Mouse (Mus musculus) intestine, embryonic 14.5 days (tissue): ENCODE data around the gene Gm6760. TPM values are rescaled to one million over a fixed set of nuclear protein-coding genes. Genes with fewer than 3 reads are reported as not detected.

ENCODE experiments used
- ATAC-seq: fragments of 200-750 bp; cut with Nextera tagmentation; replicated peaks from 2 replicates; pipeline ENCODE4 v1.8.0; 2017; ENCODE audit warnings: low read depth, moderate number of reproducible peaks, moderate TSS enrichment, moderate library complexity; ENCODE audit not compliant: low FRiP score, low TSS enrichment
- DNase-seq: peaks from one replicate; pipeline ENCODE4 v3.0.0-alpha.2; 2018; ENCODE audit warnings: low spot score
- H3K27ac ChIP-seq: fragments of 300-500 bp; sonication (generic); 2 replicates; pipeline ENCODE4 v1.5.1; 2014; ENCODE audit warnings: low read depth, mild to moderate bottlenecking, control low read depth
- H3K27me3 ChIP-seq: fragments of 300-500 bp; sonication (generic); replicated peaks from 2 replicates; pipeline ENCODE4 v1.6.1; 2014; ENCODE audit warnings: low read length, control low read depth; ENCODE audit not compliant: control insufficient read depth, insufficient read depth
- H3K36me3 ChIP-seq: fragments of 300-500 bp; sonication (generic); 2 replicates; pipeline ENCODE4 v1.6.1; 2014; ENCODE audit warnings: low read length, control low read depth; ENCODE audit not compliant: control insufficient read depth, insufficient read depth
- H3K4me1 ChIP-seq: fragments of 300-500 bp; sonication (generic); replicated peaks from 2 replicates; pipeline ENCODE4 v1.6.1; 2014; ENCODE audit warnings: low read length, control low read depth, mixed read lengths; ENCODE audit not compliant: control insufficient read depth, insufficient read depth
- H3K4me2 ChIP-seq: fragments of 300-500 bp; sonication (generic); 2 replicates; pipeline ENCODE4 v1.6.1; 2014; ENCODE audit warnings: low read length
- H3K4me3 ChIP-seq: fragments of 300-500 bp; sonication (generic); 2 replicates; pipeline ENCODE4 v1.5.1; 2014; ENCODE audit warnings: low read depth, low read length, control low read depth, mixed read lengths
- H3K9ac ChIP-seq: fragments of 300-500 bp; sonication (generic); 2 replicates; pipeline ENCODE4 v1.6.1; 2014; ENCODE audit warnings: mild to moderate bottlenecking, low read length
- H3K9me3 ChIP-seq: fragments of 300-500 bp; sonication (generic); 2 replicates; pipeline ENCODE4 v1.6.1; 2016; ENCODE audit warnings: low read length, control low read depth; ENCODE audit not compliant: control insufficient read depth
- WGBS: fragments of 180-500 bp; shearing (Covaris S2); extraction: QIAGEN DNeasy Blood & Tissue Kit; methylation state at CpG from one replicate; pipeline ENCODE4 v1.1.7; 2014; 5-methylcytosine and 5-hydroxymethylcytosine counted together
- polyA plus RNA-seq: library from polyadenylated mRNA; unstranded; fragments of >200 nt; fragmentation: Nextera tagmentation; extraction: Ambion mirVana; gene quantifications from 2 replicates; pipeline ENCODE4 v1.2.1, GENCODE M21; 2014

Gene Gm6760
- not detected in 2 replicates for polyA plus RNA-seq

DNA sequence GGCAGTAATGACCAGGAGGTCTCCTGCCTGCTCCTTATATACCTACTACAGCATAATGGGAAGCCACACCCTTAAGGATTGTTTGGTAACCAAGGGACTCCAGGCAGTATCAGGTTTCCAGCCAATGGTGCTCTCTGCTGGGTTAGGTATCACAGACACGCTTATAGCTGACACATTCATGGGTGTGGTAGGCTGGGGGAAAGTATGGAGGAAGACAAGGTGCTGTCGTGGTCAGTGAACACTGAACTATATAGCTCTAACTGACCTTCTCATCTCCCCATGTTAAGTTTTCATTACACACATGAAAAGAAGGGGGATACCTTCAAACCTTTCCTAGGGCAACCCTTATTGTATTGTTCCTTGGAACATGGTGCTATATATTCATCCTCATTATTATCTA is at the start of gene Gm6760:
TSS of gene Gm6760 (minus strand) at position 101 of the 400 bp plus-strand sequence.
- ATAC-seq (no peak), DNase-seq (no peak)
- no peak within 1 kb of the TSS for H3K4me2 ChIP-seq
- H3K9me3 ChIP-seq: no peaks in the 10 kb centered on the region
- WGBS: 68% methylated on average over 2 of the region's 2 CpGs
- no peak within 1 kb of the TSS for H3K4me3 ChIP-seq
- H3K27me3 ChIP-seq: no peaks in the 10 kb centered on the region
- H3K27ac ChIP-seq: no peak within 1 kb of the TSS
- H3K36me3 ChIP-seq: no peaks in the 10 kb centered on the region
- no peaks in the 10 kb centered on the region for H3K4me1 ChIP-seq
- H3K9ac ChIP-seq: no peak within 1 kb of the TSS

DNA sequence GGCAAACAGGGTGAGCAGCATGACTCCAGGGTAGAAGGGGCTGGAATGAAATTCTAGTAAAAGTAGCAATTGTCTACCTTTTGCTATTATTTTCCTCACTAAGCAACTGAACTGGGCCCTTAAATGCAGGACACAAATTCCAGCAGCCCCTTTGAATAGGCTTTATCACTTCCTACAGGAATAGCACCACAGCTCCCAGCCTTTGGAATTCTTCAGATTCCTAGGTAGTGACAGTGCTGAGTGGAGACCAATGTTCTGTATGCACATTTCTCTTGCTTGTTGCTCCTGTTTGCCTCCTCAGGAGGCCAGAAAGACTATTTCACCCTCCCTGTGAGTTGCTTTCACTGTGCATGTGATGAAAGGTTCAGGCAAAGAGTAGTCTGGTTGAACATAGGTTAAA is 29.2 kb upstream of the Gm6760 start:
- Histone ChIP-seq H3K4me3 (no peak overlapping the region), H3K4me1 (no peaks in the 10 kb centered on the region), H3K36me3 (no peaks in the 10 kb centered on the region), H3K9ac (no peak overlapping the region), H3K27ac (no peak overlapping the region), H3K9me3 (no peaks in the 10 kb centered on the region), H3K27me3 (no peaks in the 10 kb centered on the region), H3K4me2 (no peak overlapping the region)
- ATAC-seq (no peak), DNase-seq (no peak)

DNA sequence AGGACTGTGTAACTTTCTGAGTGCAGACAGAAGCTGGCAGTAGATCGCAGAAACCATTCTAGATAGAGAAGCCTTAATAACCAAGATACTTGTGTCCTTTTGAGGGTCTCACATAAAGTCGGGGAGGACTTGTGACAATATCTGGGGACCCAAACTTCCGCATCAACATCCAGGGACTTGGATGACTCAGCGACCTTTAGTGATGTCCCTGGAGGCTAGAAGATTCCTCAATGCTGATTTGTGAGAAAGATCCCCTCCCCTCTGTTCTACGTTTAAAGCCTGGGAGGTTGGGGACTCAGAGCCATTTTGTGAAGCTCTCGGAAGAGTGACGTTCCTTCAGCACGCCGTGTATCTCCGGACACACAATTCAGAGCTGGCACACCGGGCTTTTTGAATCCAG is 21.2 kb upstream of the Gm6760 start, which contains the start of gene 3830417A13Rik:
TSS of gene 3830417A13Rik (plus strand) at position 301 of the 400 bp plus-strand sequence.
- WGBS: 87% methylated on average over 11 of the region's 11 CpGs
- no peak within 1 kb of the TSS for H3K9ac ChIP-seq
- H3K27ac ChIP-seq: no peak within 1 kb of the TSS
- no peak within 1 kb of the TSS for H3K4me2 ChIP-seq
- H3K36me3 ChIP-seq: no peaks in the 10 kb centered on the region
- DNase-seq (no peak), ATAC-seq (no peak)
- H3K4me1 ChIP-seq: no peaks in the 10 kb centered on the region
- no peak within 1 kb of the TSS for H3K4me3 ChIP-seq
- H3K27me3 ChIP-seq: no peaks in the 10 kb centered on the region
- no peaks in the 10 kb centered on the region for H3K9me3 ChIP-seq

Other genes starting within 250 kb of the Gm6760 start
- gene 3830417A13Rik, start 21.4 kb upstream of the Gm6760 start, polyA plus RNA-seq: not detected in 2 replicates
- 5.2 and 5.5 TPM in 2 replicates for gene Slitrk4, start 124.8 kb upstream of the Gm6760 start, polyA plus RNA-seq